Mouse (Mus musculus): ENCODE measurements at regions not wholly inside any gene's neighbourhood (a gene's known extent, or its start where the extent isn't known, plus 50 kb on each side); places are given as distances from the start of the nearest gene placed in this dataset.

DNA sequence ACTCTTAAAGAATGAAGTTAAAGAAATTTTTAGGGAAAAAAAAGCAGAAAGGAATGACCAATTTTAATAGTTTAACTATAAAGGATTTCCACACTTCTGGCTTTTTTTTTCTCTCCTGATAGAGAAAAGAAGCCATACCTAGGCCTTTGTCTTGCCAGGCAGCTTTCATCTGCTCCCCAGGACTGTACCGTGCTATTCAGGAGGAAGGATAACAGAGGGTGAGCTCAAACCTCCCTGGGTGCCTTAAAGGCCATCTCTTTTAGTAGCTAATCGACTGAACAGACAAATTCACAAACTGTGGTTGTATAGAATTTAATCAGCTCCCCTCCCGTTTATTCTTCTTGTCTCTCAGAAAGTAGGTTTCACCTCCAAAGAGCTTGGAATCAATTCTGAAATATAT, 76.1 kb downstream of the Csl start:
- Histone ChIP-seq H3K9ac (ENCODE audit: control insufficient read depth, low read depth, low read length, poor library complexity, severe bottlenecking) (no peak overlapping the region), H3K36me3 (ENCODE audit: control insufficient read depth in 1 of 2, insufficient read depth in 2 of 2, low read length in 2 of 2) (no peaks in the 10 kb centered on the region), H3K4me3 (ENCODE audit: control insufficient read depth in 1 of 2, insufficient read depth in 1 of 2, low read depth in 2 of 2, low read length in 2 of 2) (no peak overlapping the region), H3K9me3 (replicated peaks; ENCODE audit: insufficient read depth, low read length) (no peaks in the 10 kb centered on the region), H3K27me3 (ENCODE audit: control insufficient read depth in 1 of 2, insufficient read depth in 2 of 2, low read length in 2 of 2) (no peaks in the 10 kb centered on the region), H3K4me1 (ENCODE audit: control insufficient read depth in 1 of 2, insufficient read depth in 2 of 2, low read length in 2 of 2) (no peaks in the 10 kb centered on the region), H3K79me2 (ENCODE audit: control insufficient read depth, insufficient read depth, low read length, poor library complexity) (no peaks in the 10 kb centered on the region), H3K27ac (ENCODE audit: control insufficient read depth, low read depth, low read length) (no peak overlapping the region)
- no peak for TF ChIP-seq MAFK (IDR thresholded peaks at IDR 0.05; ENCODE audit: borderline replicate concordance, low read depth, low read length)
- DNase-seq (ENCODE audit: low read depth, low spot score) = no peak

GRCm38 (mm10) chr10:99685911-99686310, 73.5 kb downstream of the Csl start:
- TF ChIP-seq MXI1 (IDR thresholded peaks at IDR 0.05; ENCODE audit: low read depth, low read length) (no peak), POLR2AphosphoS5 (IDR thresholded peaks at IDR 0.05; ENCODE audit: borderline replicate concordance, low read depth, low read length) (no peak), POLR2A (IDR thresholded peaks at IDR 0.05; ENCODE audit: control insufficient read depth in 1 of 2, insufficient read depth in 1 of 2, low read depth in 1 of 2, low read length in 2 of 2, poor library complexity in 1 of 2) (no peak), HCFC1 (IDR thresholded peaks at IDR 0.05; ENCODE audit: low read depth, low read length) (no peak), MYB (IDR thresholded peaks at IDR 0.05; ENCODE audit: low read depth, low read length) (no peak), USF2 (IDR thresholded peaks at IDR 0.05; ENCODE audit: borderline replicate concordance in 1 of 2, insufficient read depth in 1 of 2, low read depth in 1 of 2, low read length in 2 of 2) (no peak), BHLHE40 (IDR thresholded peaks at IDR 0.05; ENCODE audit: borderline replicate concordance, low read depth, low read length) (no peak), SIN3A (IDR thresholded peaks at IDR 0.05; ENCODE audit: low read length) (no peak), USF1 (IDR thresholded peaks at IDR 0.05; ENCODE audit: low read depth, low read length) (no peak), MAFK (IDR thresholded peaks at IDR 0.05; ENCODE audit: borderline replicate concordance, low read depth, low read length) (no peak), TCF12 (IDR thresholded peaks at IDR 0.05; ENCODE audit: low read depth, low read length) (no peak), ZC3H11A (IDR thresholded peaks at IDR 0.05; ENCODE audit: low read depth, low read length) (no peak), CTCF (IDR thresholded peaks at IDR 0.05 in 2 of 3, conservative IDR thresholded peaks at IDR 0.05 in 1 of 3; ENCODE audit: control insufficient read depth in 1 of 3, insufficient read depth in 1 of 3, low read depth in 2 of 3, low read length in 3 of 3, poor library complexity in 1 of 3, severe bottlenecking in 1 of 3) (no peak), TAL1 (IDR thresholded peaks at IDR 0.05; ENCODE audit: low read length) (no peak)
- H3K79me2 ChIP-seq (ENCODE audit: control insufficient read depth, insufficient read depth, low read length, poor library complexity) = no peaks in the 10 kb centered on the region
- no peaks in the 10 kb centered on the region for H3K9me3 ChIP-seq (replicated peaks; ENCODE audit: insufficient read depth, low read length)
- no peak for DNase-seq (ENCODE audit: low read depth, low spot score)
- H3K4me3 ChIP-seq (ENCODE audit: control insufficient read depth in 1 of 2, insufficient read depth in 1 of 2, low read depth in 2 of 2, low read length in 2 of 2) = no peak overlapping the region
- no peaks in the 10 kb centered on the region for H3K27me3 ChIP-seq (ENCODE audit: control insufficient read depth in 1 of 2, insufficient read depth in 2 of 2, low read length in 2 of 2)
- H3K27ac ChIP-seq (ENCODE audit: control insufficient read depth, low read depth, low read length) = no peak overlapping the region
- H3K4me1 ChIP-seq (ENCODE audit: control insufficient read depth in 1 of 2, insufficient read depth in 2 of 2, low read length in 2 of 2) = no peaks in the 10 kb centered on the region
- H3K9ac ChIP-seq (ENCODE audit: control insufficient read depth, low read depth, low read length, poor library complexity, severe bottlenecking) = no peak overlapping the region
- H3K36me3 ChIP-seq (ENCODE audit: control insufficient read depth in 1 of 2, insufficient read depth in 2 of 2, low read length in 2 of 2) = no peaks in the 10 kb centered on the region

DNA sequence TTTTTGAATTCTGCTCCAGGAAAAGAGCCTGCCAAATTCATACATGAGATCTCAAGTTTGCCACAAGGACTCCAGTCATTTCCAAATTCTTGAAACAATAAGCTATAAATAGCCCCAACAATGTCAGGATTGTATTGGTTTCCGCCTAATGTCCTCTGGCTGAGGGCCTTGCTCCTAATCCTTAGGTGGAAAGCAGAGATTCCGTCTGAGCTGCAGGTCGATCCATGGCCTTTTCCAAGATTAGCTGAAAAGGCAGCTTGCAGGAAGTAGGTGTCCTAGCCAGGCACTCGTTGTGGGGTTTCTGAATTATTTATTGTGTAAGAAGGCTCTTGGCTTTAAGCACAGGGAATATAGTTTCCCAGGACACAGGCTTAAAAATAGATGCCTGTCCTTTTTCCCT, 72.4 kb downstream of the Csl start:
- TF ChIP-seq SIN3A (IDR thresholded peaks at IDR 0.05; ENCODE audit: low read length) = no peak
- no peak for TF ChIP-seq ELF1 (IDR thresholded peaks at IDR 0.05; ENCODE audit: low read depth, low read length)
- TF ChIP-seq GATA1 (IDR thresholded peaks at IDR 0.05; ENCODE audit: low read depth, low read length) = no peak
- no peak for TF ChIP-seq MAX (IDR thresholded peaks at IDR 0.05; ENCODE audit: low read length)
- TF ChIP-seq POLR2AphosphoS2 (IDR thresholded peaks at IDR 0.05; ENCODE audit: low read length) = no peak
- TF ChIP-seq CHD1 (IDR thresholded peaks at IDR 0.05; ENCODE audit: low read depth, low read length) = no peak
- no peak for TF ChIP-seq POLR2AphosphoS5 (IDR thresholded peaks at IDR 0.05; ENCODE audit: borderline replicate concordance, low read depth, low read length)
- TF ChIP-seq RAD21 (IDR thresholded peaks at IDR 0.05; ENCODE audit: low read depth, low read length) = no peak
- no peak for TF ChIP-seq MYC (IDR thresholded peaks at IDR 0.05; ENCODE audit: low read depth, low read length)
- no peaks in the 10 kb centered on the region for H3K27me3 ChIP-seq (ENCODE audit: control insufficient read depth in 1 of 2, insufficient read depth in 2 of 2, low read length in 2 of 2)
- no peaks in the 10 kb centered on the region for H3K79me2 ChIP-seq (ENCODE audit: control insufficient read depth, insufficient read depth, low read length, poor library complexity)
- no peaks in the 10 kb centered on the region for H3K9me3 ChIP-seq (replicated peaks; ENCODE audit: insufficient read depth, low read length)
- no peaks in the 10 kb centered on the region for H3K4me1 ChIP-seq (ENCODE audit: control insufficient read depth in 1 of 2, insufficient read depth in 2 of 2, low read length in 2 of 2)
- no peak overlapping the region for H3K27ac ChIP-seq (ENCODE audit: control insufficient read depth, low read depth, low read length)
- no peak overlapping the region for H3K4me3 ChIP-seq (ENCODE audit: control insufficient read depth in 1 of 2, insufficient read depth in 1 of 2, low read depth in 2 of 2, low read length in 2 of 2)
- no peak overlapping the region for H3K9ac ChIP-seq (ENCODE audit: control insufficient read depth, low read depth, low read length, poor library complexity, severe bottlenecking)
- H3K36me3 ChIP-seq (ENCODE audit: control insufficient read depth in 1 of 2, insufficient read depth in 2 of 2, low read length in 2 of 2) = no peaks in the 10 kb centered on the region
- DNase-seq (ENCODE audit: low read depth, low spot score) = no peak

Data from MEL (cell line).